9 mouse cellular contexts compared by ENCODE assay signal in genomic region chr4:130906296-130906695, GRCm38 (mm10). TPM values are rescaled to one million over a fixed set of nuclear protein-coding genes. Genes with fewer than 3 reads are reported as not detected.
DNase-seq lines count a peak whose midpoint lies in the region; ATAC-seq and TF ChIP-seq lines count a peak whose summit lies in the region.
"Had no signal": no experiment of that assay in that cellular context is flagged by ENCODE, and none has a peak within 500 bp of the region (broad histone marks: within the 10 kb centered on the region; RNA-seq: fewer than 3 reads in every experiment).

No protein-coding gene starts in this region.

- no peak for TF ChIP-seq POLR2A in CH12.LX (IDR thresholded peaks at IDR 0.05; ENCODE audit: low read depth, low read length)

- H3K4me2 ChIP-seq in heart, embryonic 11.5 days: no peak overlapping the region
- H3K4me2 ChIP-seq in CH12.LX (ENCODE audit: insufficient read depth, low read depth, poor library complexity, severe bottlenecking): peak overlapping the region; percentile 60; the same call in 1 of the 2 replicates
- no peak overlapping the region for H3K4me2 ChIP-seq in heart, embryonic 16.5 days (ENCODE audit: low read depth, low read length)
- no peak overlapping the region for H3K4me2 ChIP-seq in liver, embryonic 11.5 days

- H3K4me1 ChIP-seq in heart, embryonic 11.5 days (ENCODE audit: control insufficient read depth, insufficient read depth, low read length): peaks cover 21% of the 10 kb centered on the region
- peaks cover 54 to 92% of the 10 kb centered on the region in 2 experiments for H3K4me1 ChIP-seq in CH12.LX (ENCODE audit: control insufficient read depth in 1 of 2, insufficient read depth in 2 of 2)
- H3K4me1 ChIP-seq in heart, embryonic 16.5 days (ENCODE audit: control insufficient read depth, insufficient read depth, low read length): peaks cover 30% of the 10 kb centered on the region
- H3K4me1 ChIP-seq in liver, embryonic 11.5 days (replicated peaks; ENCODE audit: control insufficient read depth, insufficient read depth, low read length): peaks cover 65% of the 10 kb centered on the region

- H3K9me3 ChIP-seq in heart, embryonic 11.5 days (replicated peaks; ENCODE audit: control insufficient read depth, low read length): no peaks in the 10 kb centered on the region
- H3K9me3 ChIP-seq in CH12.LX (replicated peaks; ENCODE audit: low read length): no peaks in the 10 kb centered on the region
- H3K9me3 ChIP-seq in heart, embryonic 16.5 days (replicated peaks; ENCODE audit: control insufficient read depth, low read length): no peaks in the 10 kb centered on the region
- H3K9me3 ChIP-seq in liver, embryonic 11.5 days (ENCODE audit: control insufficient read depth, low read length): no peaks in the 10 kb centered on the region

- H3K27me3 ChIP-seq in heart, embryonic 11.5 days (ENCODE audit: control insufficient read depth, insufficient read depth, low read length): no peaks in the 10 kb centered on the region
- no peaks in the 10 kb centered on the region for H3K27me3 ChIP-seq in CH12.LX (replicated peaks)
- no peaks in the 10 kb centered on the region for H3K27me3 ChIP-seq in heart, embryonic 16.5 days (ENCODE audit: control insufficient read depth, insufficient read depth, low read length)
- no peaks in the 10 kb centered on the region for H3K27me3 ChIP-seq in liver, embryonic 11.5 days (replicated peaks; ENCODE audit: control insufficient read depth, insufficient read depth, low read length)

- H3K79me2 ChIP-seq in CH12.LX (replicated peaks; ENCODE audit: control insufficient read depth, extremely low read depth, insufficient read depth, poor library complexity, severe bottlenecking): 0 out of 2 replicates have a peak, but pooled peaks cover 1% of the 10 kb centered on the region

- no peak overlapping the region for H3K9ac ChIP-seq in heart, embryonic 11.5 days (ENCODE audit: low read depth, low read length)
- H3K9ac ChIP-seq in CH12.LX (ENCODE audit: insufficient read depth, low read depth): peak overlapping the region; percentile 38
- no peak overlapping the region for H3K9ac ChIP-seq in heart, embryonic 16.5 days (ENCODE audit: low read length)
- no peak overlapping the region for H3K9ac ChIP-seq in liver, embryonic 11.5 days (ENCODE audit: low read depth, low read length)

- no peak overlapping the region for H3K4me3 ChIP-seq in heart, embryonic 11.5 days (ENCODE audit: low read depth, low read length)
- H3K4me3 ChIP-seq in CH12.LX (replicated peaks in 1 of 3; ENCODE audit: low read depth in 2 of 3, low read length in 2 of 3, poor library complexity in 1 of 3): peak overlapping the region; percentile 11 to 56 (median 44)
- no peak overlapping the region for H3K4me3 ChIP-seq in heart, embryonic 16.5 days (ENCODE audit: low read length)
- H3K4me3 ChIP-seq in liver, embryonic 11.5 days (ENCODE audit: low read depth, low read length): no peak overlapping the region

- no peaks in the 10 kb centered on the region for H3K36me3 ChIP-seq in heart, embryonic 11.5 days (ENCODE audit: control insufficient read depth, insufficient read depth, low read length)
- H3K36me3 ChIP-seq in CH12.LX (replicated peaks in 1 of 2; ENCODE audit: control insufficient read depth in 1 of 2, insufficient read depth in 1 of 2, low read length in 1 of 2): no peaks in the 10 kb centered on the region
- H3K36me3 ChIP-seq in heart, embryonic 16.5 days (ENCODE audit: control insufficient read depth, insufficient read depth): no peaks in the 10 kb centered on the region
- H3K36me3 ChIP-seq in liver, embryonic 11.5 days (ENCODE audit: control insufficient read depth, insufficient read depth, low read length): no peaks in the 10 kb centered on the region

- no peak for TF ChIP-seq RAD21 in CH12.LX (IDR thresholded peaks at IDR 0.05; ENCODE audit: low read depth, low read length)

- no peak overlapping the region for H3K27ac ChIP-seq in heart, embryonic 11.5 days (ENCODE audit: low read depth, low read length)
- H3K27ac ChIP-seq in CH12.LX (ENCODE audit: insufficient read depth, low read depth): peak overlapping the region; percentile 94
- H3K27ac ChIP-seq in heart, embryonic 16.5 days (ENCODE audit: low read length): peak overlapping the region; percentile 27; the same call in 1 of the 2 replicates
- H3K27ac ChIP-seq in liver, embryonic 11.5 days (ENCODE audit: low read depth, low read length): no peak overlapping the region

- dilution Hi-C loops in CH12.LX (cut with MboI; ENCODE audit: extremely low pct_ligation_motif_present, extremely low pct_unique_long_range_greater_than_20kb, low sequenced_read_pairs): no loop called here

- peak; percentile 94 for DNase-seq in heart, adult 11 months
- no peak for DNase-seq in CH12.LX (ENCODE audit: extremely low read depth)
- peak; percentile 63 for DNase-seq in cerebellum, adult 9-10 months
- peak; percentile 35 for DNase-seq in ovary, adult 18-20 months (ENCODE audit: low spot score)
- no peak for DNase-seq in retina, postnatal 1 day
- no peak for DNase-seq in liver, embryonic 11.5 days (ENCODE audit: low spot score)

- in situ Hi-C loops in CH12.LX (cut with MboI; ENCODE audit: low pct_ligation_motif_present, low pct_unique_long_range_greater_than_20kb, low sequenced_read_pairs): no loop called here

- TF ChIP-seq CTCF in CH12.LX (conservative IDR thresholded peaks at IDR 0.05 in 1 of 2, IDR thresholded peaks at IDR 0.05 in 1 of 2; ENCODE audit: low read depth in 2 of 2, low read length in 2 of 2): no peak

- 39% methylated on average over 8 of the region's 8 CpGs for WGBS in heart, embryonic 11.5 days (ENCODE audit: insufficient replicate concordance)
- WGBS in heart, embryonic 16.5 days: 29% methylated on average over 8 of the region's 8 CpGs
- WGBS in liver, embryonic 11.5 days: 58% methylated on average over 8 of the region's 8 CpGs

- TF ChIP-seq EP300 in CH12.LX (IDR thresholded peaks at IDR 0.05; ENCODE audit: low read length): no peak

- no peak for ATAC-seq in heart, embryonic 11.5 days (replicated peaks; ENCODE audit: insufficient number of reproducible peaks, low FRiP score, low TSS enrichment)
- ATAC-seq in heart, embryonic 16.5 days (replicated peaks; ENCODE audit: extremely low read depth, insufficient read depth, low FRiP score): no peak
- no peak for ATAC-seq in liver, embryonic 11.5 days (replicated peaks; ENCODE audit: low FRiP score)

TF ChIP-seq in CH12.LX, 34 proteins besides CTCF, POLR2A, EP300 and RAD21:
- TF ChIP-seq MAZ (IDR thresholded peaks at IDR 0.05; ENCODE audit: low read depth, low read length) (no peak), MAX (IDR thresholded peaks at IDR 0.05; ENCODE audit: low read length) (0 out of 2 replicates have a peak, but pooled peaks have one; percentile 6)

RNA-seq across cellular contexts. Expression of gene Laptm5, which starts 6.6 kb away (rescaled TPM):
- polyA plus RNA-seq in heart, embryonic 11.5 days (2014; fragmentation: Nextera tagmentation; extraction: Ambion mirVana): 15.0 and 18.2 TPM in 2 replicates
- 182 and 225 TPM in 2 replicates for total RNA-seq in CH12.LX (2012; rRNA removed)
- 32.3 and 41.1 TPM in 2 replicates for total RNA-seq in CH12.LX (2014; rRNA removed)
- polyA plus RNA-seq in CH12.LX (2012; ENCODE audit: insufficient read length, low read depth): 486 and 594 TPM in 2 replicates
- 37.5 and 61.2 TPM in 2 replicates for polyA plus RNA-seq in heart, embryonic 16.5 days (2015; fragmentation: Nextera tagmentation; extraction: Ambion mirVana)
- polyA plus RNA-seq in liver, embryonic 11.5 days (2014; fragmentation: Nextera tagmentation; extraction: Ambion mirVana): 87.2 and 93.3 TPM in 2 replicates

RNA-seq across cellular contexts. Expression of gene Matn1, which starts 37.9 kb away (rescaled TPM):
- polyA plus RNA-seq in heart, embryonic 11.5 days (2014; fragmentation: Nextera tagmentation; extraction: Ambion mirVana): 0.39 TPM in 1 of 2 replicates, not detected in the other
- total RNA-seq in CH12.LX (2012; rRNA removed) (1.8 and 3.5 TPM in 2 replicates), CH12.LX (2014; rRNA removed) (0.30 and 0.52 TPM in 2 replicates)
- polyA plus RNA-seq in CH12.LX (2012; ENCODE audit: insufficient read length, low read depth): 0.37 and 0.76 TPM in 2 replicates
- polyA plus RNA-seq in heart, embryonic 16.5 days (2015; fragmentation: Nextera tagmentation; extraction: Ambion mirVana): 0.47 and 1.2 TPM in 2 replicates
- 0.29 and 0.32 TPM in 2 replicates for polyA plus RNA-seq in liver, embryonic 11.5 days (2014; fragmentation: Nextera tagmentation; extraction: Ambion mirVana)
- total RNA-seq: gastrocnemius, postnatal 4 days had no signal

Comparison
In these comparisons a context has a peak if more than half of its experiments do, and no peak if none do; other contexts are left out.
1. H3K27ac ChIP-seq: peak in CH12.LX (single experiment) and heart, embryonic 16.5 days (single experiment); none in heart, embryonic 11.5 days (single experiment) and liver, embryonic 11.5 days (single experiment).
2. DNase-seq: peak in heart, adult 11 months (single experiment), cerebellum, adult 9-10 months (single experiment) and ovary, adult 18-20 months (single experiment); none in CH12.LX (single experiment), retina, postnatal 1 day (single experiment) and liver, embryonic 11.5 days (single experiment).
3. H3K4me3 ChIP-seq: peak in CH12.LX (3 of 3); none in heart, embryonic 11.5 days (single experiment), heart, embryonic 16.5 days (single experiment) and liver, embryonic 11.5 days (single experiment).